Mouse (Mus musculus) regulatory T cell (primary cell): ENCODE data around the gene Spats1.
"Not testable (repeated sequence)": the region's sequence is repeated elsewhere in the genome, so short reads cannot be mapped to it uniquely, and the experiment has no call there.

Source experiments
- in situ Hi-C: fragments of 300-600 bp; cut with MboI, MseI; formaldehyde crosslinking; loops from one replicate; pipeline ENCODE4 v1.15.1; 2025; ENCODE audit warnings: high pct_unique_total_duplicates

The Spats1 gene

DNA sequence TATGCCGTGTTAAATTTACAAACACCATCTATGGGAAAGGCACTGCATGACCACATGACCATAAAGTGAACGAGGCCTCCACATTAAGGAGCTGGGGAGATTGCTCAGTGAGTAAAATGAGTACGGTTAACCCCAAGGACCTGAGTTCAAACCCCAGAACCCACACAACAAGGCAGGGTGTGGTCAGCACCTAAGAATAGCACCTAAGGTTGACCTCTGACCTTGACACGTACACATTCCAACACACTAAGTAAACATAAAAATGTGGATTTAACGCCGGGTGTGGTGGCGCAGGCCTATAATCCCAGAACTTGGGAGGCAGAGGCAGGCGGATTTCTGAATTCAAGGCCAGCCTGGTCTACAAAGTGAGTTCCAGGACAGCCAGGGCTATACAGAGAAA is 25.6 kb downstream of the Spats1 start:
- in situ Hi-C loops: loop anchor here (10.0 kb wide), 1 partner anchor 1805 kb away; no protein-coding TSS in a partner anchor

DNA sequence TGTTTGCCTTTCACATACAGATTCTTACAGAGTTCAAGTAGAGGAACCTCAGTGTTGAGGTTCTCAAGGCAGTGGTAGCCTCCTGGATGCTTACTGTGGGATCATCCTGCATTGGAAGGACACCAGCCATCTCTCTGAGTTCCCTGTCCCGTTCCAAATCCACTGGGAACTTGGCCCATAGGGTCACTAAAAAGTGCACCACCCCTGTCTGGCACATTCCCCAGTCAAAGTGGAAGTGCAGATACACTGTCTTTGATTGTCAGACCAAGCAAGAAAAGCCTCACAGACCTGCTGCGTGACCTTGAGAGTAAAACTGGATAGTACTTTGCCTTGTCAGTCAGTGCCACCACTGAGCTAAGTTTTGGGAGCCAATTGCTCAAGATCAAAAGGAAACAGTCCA is 28.2 kb downstream of the Spats1 start:
- in situ Hi-C loops: loop anchor here (10.0 kb wide), 1 partner anchor 1808 kb away; no protein-coding TSS in a partner anchor

DNA sequence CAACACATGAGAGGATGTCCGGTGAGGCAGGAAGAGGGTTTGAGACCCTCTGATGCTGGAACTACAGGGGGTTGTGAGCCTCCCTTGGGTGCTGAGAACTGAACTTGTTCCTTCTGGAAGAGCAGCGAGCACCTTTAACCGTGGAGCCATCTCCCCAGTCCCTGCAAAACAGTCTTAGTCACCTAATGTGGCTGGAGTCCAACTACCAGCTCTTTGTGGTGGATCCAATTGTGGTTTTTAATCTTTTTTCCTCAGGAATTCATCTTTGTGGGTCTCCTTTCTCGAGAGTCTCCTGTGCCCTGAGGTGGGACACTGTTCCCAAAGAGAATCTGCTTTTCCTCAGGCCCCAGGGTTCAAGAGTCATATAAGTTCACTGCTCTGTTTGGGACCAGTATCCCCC is 29.3 kb downstream of the Spats1 start:
- in situ Hi-C loops: loop anchor here (10.0 kb wide), 1 partner anchor 1809 kb away; no protein-coding TSS in a partner anchor

- in situ Hi-C loops: no loop called here
Observed at GRCm38 (mm10) chr17:45434262-45434590, 41.0 kb downstream of the Spats1 start.

- in situ Hi-C loops: no loop called here
Observed at GRCm38 (mm10) chr17:45433419-45434261, 41.6 kb downstream of the Spats1 start, which contains the start of gene Cdc5l. TSS of gene Cdc5l (minus strand) at chr17:45433737.

DNA sequence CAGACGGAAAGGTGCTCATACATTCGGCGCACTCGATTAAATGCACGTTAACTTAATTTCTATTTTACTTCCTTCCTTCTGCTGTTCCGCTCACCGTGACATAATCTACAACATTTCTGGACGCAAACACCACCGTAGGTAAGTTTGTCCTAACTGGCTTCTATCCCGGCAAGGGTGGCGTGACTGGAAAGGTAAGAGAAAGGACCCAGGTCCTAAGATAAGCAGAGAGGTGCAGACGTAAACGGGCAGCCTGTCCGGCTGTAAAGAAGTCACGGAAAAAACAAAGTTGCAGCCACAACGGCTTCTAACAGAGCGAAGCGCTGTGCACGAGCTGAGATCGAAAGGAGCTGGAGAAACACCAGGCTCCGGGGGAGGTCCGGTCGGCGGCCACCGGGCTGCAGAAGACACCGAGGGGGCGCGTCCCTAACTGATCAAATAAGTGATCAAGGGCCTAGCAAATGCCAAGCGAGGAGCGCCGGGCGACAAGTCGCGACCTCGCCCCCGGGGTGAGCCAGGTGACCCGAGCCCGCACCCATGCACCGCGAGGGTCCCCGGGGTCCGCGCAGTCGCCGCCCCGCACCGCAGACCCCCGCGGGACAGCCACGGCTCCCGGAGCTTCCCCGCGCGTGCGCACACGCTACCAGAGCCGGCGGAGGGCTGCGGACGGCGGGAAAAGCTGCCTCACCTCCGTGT is 42.4 kb downstream of the Spats1 start:
- in situ Hi-C loops: no loop called here

DNA sequence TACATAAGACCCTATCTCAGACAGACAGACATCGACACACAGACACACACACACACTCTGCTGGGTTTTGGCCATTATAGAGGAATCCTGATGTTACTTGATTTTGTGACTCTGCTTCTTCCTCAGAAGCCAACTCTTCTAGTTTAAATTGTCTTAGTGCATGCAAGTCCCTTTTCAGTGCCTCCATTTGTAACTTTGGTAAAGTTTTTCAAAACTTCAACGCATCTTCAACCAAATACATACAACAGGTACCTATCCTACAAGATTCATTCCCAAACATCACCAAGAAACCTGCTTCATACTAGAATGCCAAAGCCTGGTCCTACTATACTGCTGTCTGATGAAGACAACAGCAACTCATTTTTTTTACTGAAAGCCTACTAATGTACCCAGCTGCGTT is 43.2 kb downstream of the Spats1 start:
- in situ Hi-C loops: no loop called here

- in situ Hi-C loops: no loop called here
Observed at GRCm38 (mm10) chr17:45417387-45417786, 57.8 kb downstream of the Spats1 start.

GRCm38 (mm10) chr17:45411617-45412016 is 63.6 kb downstream of the Spats1 start:
- in situ Hi-C loops: not testable (repeated sequence)

GRCm38 (mm10) chr17:45408719-45409118 is 66.5 kb downstream of the Spats1 start:
- in situ Hi-C loops: no loop called here

- in situ Hi-C loops: no loop called here
Observed at GRCm38 (mm10) chr17:45406281-45406680, 68.9 kb downstream of the Spats1 start.

- in situ Hi-C loops: no loop called here
Observed at GRCm38 (mm10) chr17:45403207-45403606, 72.0 kb downstream of the Spats1 start.

DNA sequence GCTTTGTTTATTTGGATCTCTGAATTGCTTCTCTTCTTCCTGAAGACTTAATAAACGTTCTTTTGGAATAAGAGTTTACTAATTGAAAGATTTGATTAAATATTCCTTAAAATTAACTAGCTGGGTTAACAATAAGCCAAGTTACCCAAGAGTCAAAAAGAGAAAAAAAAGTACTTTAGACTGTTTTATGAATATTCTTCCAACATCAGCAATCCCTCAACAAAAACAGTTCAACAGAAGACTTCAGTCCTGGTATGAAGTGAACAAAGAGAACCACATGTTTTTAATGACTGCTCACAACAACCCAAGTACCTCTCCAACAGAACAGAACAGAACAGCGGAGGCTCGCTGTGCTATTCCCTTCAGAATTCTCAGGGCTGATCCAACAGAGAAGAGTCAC is 72.6 kb downstream of the Spats1 start:
- in situ Hi-C loops: no loop called here

DNA sequence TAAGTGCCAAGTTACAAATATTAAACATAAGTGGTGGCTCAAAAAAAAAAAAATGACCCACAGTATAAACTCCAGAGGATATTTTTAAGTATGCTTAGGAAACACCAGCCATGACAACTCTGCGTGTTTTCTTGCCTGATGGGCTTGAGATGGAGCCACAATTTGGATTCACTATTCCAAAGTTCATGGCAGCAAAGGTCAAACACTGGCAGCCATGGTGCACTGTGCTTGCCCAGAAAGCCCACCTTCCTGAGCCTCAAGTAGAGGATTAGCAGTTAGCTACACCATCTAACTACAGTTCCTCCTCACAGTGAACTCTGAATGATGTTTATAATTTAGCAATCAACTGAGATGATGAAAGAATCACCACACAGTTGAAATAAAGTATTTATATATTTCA is 73.1 kb downstream of the Spats1 start:
- in situ Hi-C loops: no loop called here

GRCm38 (mm10) chr17:45401126-45401905 is 73.9 kb downstream of the Spats1 start:
- in situ Hi-C loops: no loop called here

GRCm38 (mm10) chr17:45398021-45398420 is 77.2 kb downstream of the Spats1 start:
- in situ Hi-C loops: no loop called here

DNA sequence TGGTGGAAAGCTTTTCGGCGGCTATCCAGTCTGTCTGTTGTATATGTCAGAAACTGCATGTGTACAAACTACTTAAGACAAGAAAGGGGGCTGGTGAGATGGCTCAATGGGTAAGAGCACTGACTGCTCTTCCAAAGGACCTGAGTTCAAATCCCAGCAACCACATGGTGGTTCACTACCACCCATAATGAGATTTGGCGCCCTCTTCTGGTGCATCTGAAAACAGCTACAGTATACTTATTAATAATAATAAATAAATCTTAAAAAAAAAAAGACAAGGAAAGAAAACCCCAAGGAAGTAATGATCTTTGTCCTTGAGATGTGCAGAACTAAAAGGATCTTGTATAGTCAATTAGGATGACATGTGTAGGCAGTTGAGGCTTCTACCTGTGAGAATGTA is 77.7 kb downstream of the Spats1 start:
- in situ Hi-C loops: no loop called here

DNA sequence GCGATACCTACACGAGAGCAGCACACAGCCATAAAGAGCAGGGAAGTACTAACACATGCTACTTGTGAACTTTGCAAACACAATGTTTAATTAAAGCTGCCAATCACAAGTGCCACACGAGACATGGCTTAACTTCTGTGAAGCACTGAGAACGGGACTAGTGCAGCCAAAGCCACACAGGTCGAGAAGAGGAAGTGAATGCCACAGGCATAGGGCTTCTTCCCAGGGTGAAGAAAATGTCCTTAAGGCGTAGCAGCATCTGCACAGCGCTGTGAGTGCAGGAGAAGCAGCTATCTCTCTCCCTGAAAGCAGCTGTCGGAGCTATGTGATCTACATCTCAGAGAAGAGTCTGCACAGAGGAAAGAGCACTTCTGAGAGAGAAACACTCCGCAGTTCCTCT is 80.6 kb downstream of the Spats1 start:
- in situ Hi-C loops: no loop called here

GRCm38 (mm10) chr17:45393765-45394164 is 81.5 kb downstream of the Spats1 start:
- in situ Hi-C loops: no loop called here
